Mouse (Mus musculus): ENCODE data around the gene Bcl2l14. TPM values are rescaled to one million over a fixed set of nuclear protein-coding genes. Genes with fewer than 3 reads are reported as not detected.

Gene Bcl2l14
- polyA plus RNA-seq, 1 experiment from 2014 or later: 1.0 TPM

Other genes with a start within 250 kb of the Bcl2l14 start
- 34.2 and 43.6 TPM in 2 replicates for gene Lrp6, start 170.6 kb downstream of the Bcl2l14 start, polyA plus RNA-seq (2015; fragmentation: Nextera tagmentation; extraction: Ambion mirVana)
- 2.0 and 2.1 TPM in 2 replicates for gene Mansc1, start 236.2 kb downstream of the Bcl2l14 start, polyA plus RNA-seq (2015; fragmentation: Nextera tagmentation; extraction: Ambion mirVana)
- 21.3 and 23.1 TPM in 2 replicates for gene Borcs5, start 243.2 kb downstream of the Bcl2l14 start, polyA plus RNA-seq (2015; fragmentation: Nextera tagmentation; extraction: Ambion mirVana)